Mouse (Mus musculus) liver, embryonic 14.5 days (tissue): ENCODE measurements around the gene Fbxw9. TPM values are rescaled to one million over a fixed set of nuclear protein-coding genes. Genes with fewer than 3 reads are reported as not detected.

ENCODE experiments used
- ATAC-seq: fragments of 200-750 bp; cut with Nextera tagmentation; 2 replicates; pipeline ENCODE4 v1.8.0; 2017; ENCODE audit warnings: moderate number of reproducible peaks, mild to moderate bottlenecking, moderate library complexity; ENCODE audit not compliant: insufficient read depth
- DNase-seq, 3 experiments: peaks; one replicate each; pipeline ENCODE4 v3.0.0-alpha.2; 2012 to 2013; ENCODE audit warnings: low read depth in 3 of 3, low spot score in 3 of 3
- H3K27ac ChIP-seq: fragments of 300-500 bp; sonication (generic); 2 replicates; pipeline ENCODE4 v1.5.1; 2014; ENCODE audit warnings: moderate library complexity, mild to moderate bottlenecking, control low read depth, inconsistent platforms
- H3K27me3 ChIP-seq: fragments of 300-500 bp; sonication (generic); 2 replicates; pipeline ENCODE4 v1.6.1; 2014; ENCODE audit warnings: mild to moderate bottlenecking, low read length, moderate library complexity; ENCODE audit not compliant: control insufficient read depth, insufficient read depth
- H3K36me3 ChIP-seq: fragments of 300-500 bp; sonication (generic); replicated peaks from 2 replicates; pipeline ENCODE4 v1.6.1; 2014; ENCODE audit warnings: low read depth; ENCODE audit not compliant: control insufficient read depth, insufficient read depth
- H3K4me1 ChIP-seq, 2 experiments: fragments of 200-500 bp in 1 of 2; fragments of 300-500 bp in 1 of 2; sonication (generic) in 1 of 2; replicated peaks; 2 replicates each; pipeline ENCODE4 v1.6.1; 2012 to 2014; ENCODE audit warnings: antibody characterized with exemption in 1 of 2, inconsistent platforms in 1 of 2, low read length in 1 of 2; ENCODE audit not compliant: control insufficient read depth in 2 of 2, insufficient read depth in 2 of 2
- H3K4me2 ChIP-seq: fragments of 300-500 bp; sonication (generic); 2 replicates; pipeline ENCODE4 v1.6.1; 2014; ENCODE audit warnings: low read depth, mild to moderate bottlenecking, control low read depth, moderate library complexity
- H3K4me3 ChIP-seq, 2 experiments: fragments of 200-500 bp in 1 of 2; fragments of 300-500 bp in 1 of 2; sonication (generic) in 1 of 2; 2 replicates each; pipeline ENCODE4 v1.5.1; 2012 to 2014; ENCODE audit warnings: low read depth in 2 of 2, low read length in 2 of 2, mild to moderate bottlenecking in 2 of 2, control low read depth in 1 of 2, inconsistent platforms in 1 of 2, moderate library complexity in 1 of 2; ENCODE audit not compliant: insufficient read depth in 1 of 2
- H3K9ac ChIP-seq: fragments of 300-500 bp; sonication (generic); replicated peaks from 2 replicates; pipeline ENCODE4 v1.6.1; 2014; ENCODE audit warnings: mild to moderate bottlenecking, control low read depth, moderate library complexity
- H3K9me3 ChIP-seq: fragments of 300-500 bp; sonication (generic); 2 replicates; pipeline ENCODE4 v1.6.1; 2016; ENCODE audit warnings: low read length, mixed read lengths; ENCODE audit not compliant: control insufficient read depth
- CTCF ChIP-seq: IDR thresholded peaks from 2 replicates; pipeline ENCODE4 v1.5.1; 2016; ENCODE audit warnings: antibody characterized with exemption, low read depth, control low read depth
- EP300 ChIP-seq: IDR thresholded peaks from 2 replicates; pipeline ENCODE4 v1.6.1; 2016; ENCODE audit warnings: antibody characterized with exemption, low read depth
- WGBS: fragments of 180-500 bp; shearing (Covaris S2); extraction: QIAGEN DNeasy Blood & Tissue Kit; methylation state at CpG from one replicate; pipeline ENCODE4 v1.1.7; 2014; ENCODE audit not compliant: insufficient replicate concordance; 5-methylcytosine and 5-hydroxymethylcytosine counted together
- polyA plus RNA-seq, 2 experiments: library from polyadenylated mRNA; depleted of rRNA in 1 of 2; stranded (reverse) in 1 of 2; unstranded in 1 of 2; fragments of >200 nt; fragmentation: Nextera tagmentation in 1 of 2; extraction: Ambion mirVana in 1 of 2; gene quantifications; 2 replicates each; pipeline versions ENCODE4 v1.2.1 to v1.2.3; 2012 to 2014

Fbxw9 gene
- polyA plus RNA-seq, 2 experiments = 6.0 to 8.9 TPM

- peak within 1 kb of the TSS; percentile 92 for H3K4me2 ChIP-seq
- no peaks in the 10 kb centered on the region for H3K9me3 ChIP-seq
- H3K9ac ChIP-seq = peak within 1 kb of the TSS; percentile 77
- peak within 1 kb of the TSS; percentile 61 for H3K27ac ChIP-seq
- peak; percentile 82 for ATAC-seq
- peak within 1 kb of the TSS; percentile 78 to 79 for H3K4me3 ChIP-seq
- TF ChIP-seq EP300 = no peak
- peak; percentile 25; the same call in 1 of the 2 replicates for TF ChIP-seq CTCF
- no peaks in the 10 kb centered on the region for H3K27me3 ChIP-seq
- 0% methylated on average over 68 of the region's 68 CpGs for WGBS
- peaks cover 29 to 36% of the 10 kb centered on the region in 2 experiments for H3K4me1 ChIP-seq
- peaks cover 19% of the 10 kb centered on the region for H3K36me3 ChIP-seq
- DNase-seq = peak; percentile 75 to 86 (median 82)
Observed at GRCm38 (mm10) chr8:85071514-85072281, 11.8 kb downstream of the Fbxw9 start, which contains the start of gene Dhps. Gene Dhps, plus strand, starts transcription at chr8:85071757.

DNA sequence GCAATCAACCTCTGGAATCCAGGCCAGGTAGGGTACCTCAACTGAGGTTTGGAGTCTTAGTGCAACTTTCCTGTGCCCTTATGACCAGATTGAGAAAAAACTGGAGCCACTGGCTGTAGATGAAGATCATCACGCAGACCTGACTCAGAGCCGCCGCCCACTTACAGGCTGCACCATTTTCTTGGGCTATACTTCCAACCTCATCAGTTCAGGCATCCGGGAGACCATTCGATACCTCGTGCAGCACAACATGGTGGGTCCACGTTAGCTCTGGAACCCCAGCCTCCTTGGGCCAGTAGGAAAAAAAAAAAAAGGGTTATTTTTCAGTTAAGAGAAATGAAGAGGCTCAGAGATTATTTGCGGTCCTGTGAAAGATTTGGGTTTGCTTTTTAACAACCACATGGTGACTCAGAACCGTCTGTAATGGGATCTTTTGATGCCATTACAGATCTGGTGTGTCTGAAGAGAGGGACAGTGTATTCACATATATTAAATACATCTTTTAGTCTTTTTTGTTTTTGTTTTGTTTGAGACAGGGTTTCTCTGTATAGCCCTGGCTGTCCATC, 12.6 kb downstream of the Fbxw9 start:
- no peaks in the 10 kb centered on the region for H3K9me3 ChIP-seq
- H3K27ac ChIP-seq = peak overlapping the region; percentile 61; the same call in 1 of the 2 replicates
- peaks cover 32 to 38% of the 10 kb centered on the region in 2 experiments for H3K4me1 ChIP-seq
- H3K27me3 ChIP-seq = no peaks in the 10 kb centered on the region
- WGBS = 28% methylated on average over 9 of the region's 9 CpGs
- peaks cover 19% of the 10 kb centered on the region for H3K36me3 ChIP-seq
- peak overlapping the region; percentile 77 for H3K9ac ChIP-seq
- ATAC-seq = no peak
- DNase-seq = no peak
- TF ChIP-seq EP300 (no peak), CTCF (no peak)
- H3K4me2 ChIP-seq = peak overlapping the region; percentile 92
- H3K4me3 ChIP-seq = peak overlapping the region; percentile 78 to 79

DNA sequence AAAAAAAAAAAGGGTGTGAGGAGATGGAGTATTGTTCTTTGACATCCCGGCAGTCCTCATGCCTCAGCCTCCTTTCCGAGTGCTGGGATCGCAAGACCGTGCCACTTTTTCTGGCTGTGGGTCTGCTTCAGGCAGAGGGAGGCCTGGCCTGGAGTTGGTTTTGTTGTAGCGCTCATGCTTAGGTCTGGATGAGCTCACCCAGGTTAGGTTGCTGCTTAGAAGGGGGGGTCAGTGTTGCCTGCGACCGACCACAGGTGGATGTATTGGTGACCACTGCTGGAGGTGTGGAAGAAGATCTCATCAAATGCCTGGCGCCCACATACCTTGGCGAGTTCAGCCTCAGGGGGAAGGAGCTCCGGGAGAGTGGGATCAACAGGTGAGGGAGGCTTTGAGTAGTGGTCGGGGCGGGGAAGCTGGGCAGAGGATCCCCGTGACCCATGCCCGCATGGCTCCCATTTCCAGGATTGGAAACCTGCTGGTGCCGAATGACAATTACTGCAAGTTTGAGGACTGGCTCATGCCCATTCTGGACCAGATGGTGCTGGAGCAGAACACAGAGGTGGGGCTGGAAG, 13.3 kb downstream of the Fbxw9 start:
- DNase-seq (no peak), ATAC-seq (no peak)
- Histone ChIP-seq H3K4me1 (peaks cover 32 to 38% of the 10 kb centered on the region in 2 experiments), H3K4me2 (peak overlapping the region; percentile 92; the same call in 1 of the 2 replicates), H3K27ac (no peak overlapping the region), H3K36me3 (peaks cover 22% of the 10 kb centered on the region), H3K4me3 (no peak overlapping the region), H3K9ac (no peak overlapping the region), H3K9me3 (no peaks in the 10 kb centered on the region), H3K27me3 (no peaks in the 10 kb centered on the region)
- TF ChIP-seq CTCF (no peak), EP300 (no peak)
- 89% methylated on average over 15 of the region's 15 CpGs for WGBS

DNA sequence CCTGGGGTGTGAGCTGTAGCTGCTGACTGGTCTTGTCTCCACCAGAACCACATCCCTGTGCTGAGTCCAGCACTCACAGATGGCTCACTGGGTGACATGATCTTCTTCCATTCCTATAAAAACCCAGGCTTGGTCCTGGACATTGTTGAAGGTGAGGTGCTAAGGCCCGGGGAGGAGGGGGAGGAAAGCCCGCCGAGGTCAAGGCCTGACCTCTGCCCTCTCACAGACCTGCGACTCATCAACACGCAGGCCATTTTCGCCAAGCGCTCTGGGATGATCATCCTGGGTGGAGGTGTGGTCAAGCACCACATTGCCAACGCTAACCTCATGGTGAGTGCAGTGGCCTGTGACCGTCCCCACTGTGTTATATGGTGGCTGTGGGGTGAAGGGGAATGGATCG, 14.3 kb downstream of the Fbxw9 start:
- ATAC-seq (no peak), DNase-seq (no peak)
- Histone ChIP-seq H3K27me3 (no peaks in the 10 kb centered on the region), H3K36me3 (peaks cover 29% of the 10 kb centered on the region), H3K27ac (no peak overlapping the region), H3K4me3 (no peak overlapping the region), H3K9me3 (no peaks in the 10 kb centered on the region), H3K4me1 (peaks cover 32 to 38% of the 10 kb centered on the region in 2 experiments), H3K4me2 (no peak overlapping the region), H3K9ac (no peak overlapping the region)
- 82% methylated on average over 10 of the region's 10 CpGs for WGBS
- no peak for TF ChIP-seq CTCF
- TF ChIP-seq EP300 = no peak

GRCm38 (mm10) chr8:85074617-85075016, 14.8 kb downstream of the Fbxw9 start:
- Histone ChIP-seq H3K36me3 (peaks cover 29% of the 10 kb centered on the region), H3K4me1 (peaks cover 32 to 40% of the 10 kb centered on the region in 2 experiments), H3K27me3 (no peaks in the 10 kb centered on the region), H3K9ac (no peak overlapping the region), H3K4me2 (no peak overlapping the region), H3K27ac (no peak overlapping the region), H3K9me3 (no peaks in the 10 kb centered on the region), H3K4me3 (no peak overlapping the region)
- DNase-seq (no peak), ATAC-seq (no peak)
- TF ChIP-seq CTCF = no peak
- no peak for TF ChIP-seq EP300
- 87% methylated on average over 10 of the region's 10 CpGs for WGBS
